Mouse (Mus musculus): Measurements from ENCODE around the gene Olfr690. TPM values are rescaled to one million over a fixed set of nuclear protein-coding genes. Genes with fewer than 3 reads are reported as not detected.

Olfr690 gene
- polyA plus RNA-seq, 1 experiment from 2014 or later = not detected

DNA sequence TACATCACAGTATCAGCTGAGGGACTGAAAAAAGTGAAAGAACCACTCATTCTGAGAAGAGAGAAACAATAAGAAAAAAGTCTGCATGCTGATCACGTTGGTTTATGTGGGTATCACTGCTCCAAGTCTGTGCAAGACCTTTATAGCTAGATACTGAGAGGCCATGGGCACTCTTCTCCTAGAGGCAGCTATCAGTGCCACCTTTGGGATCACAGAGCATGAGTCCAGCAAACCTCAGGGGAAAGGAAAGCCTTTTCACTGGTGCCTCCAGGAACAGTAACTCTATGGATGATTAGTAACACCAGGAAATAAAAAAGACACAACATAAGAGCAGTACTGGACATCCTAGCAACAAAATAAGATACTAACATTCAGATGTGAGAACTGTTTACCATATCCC lies 8.3 kb upstream of the Olfr690 start, which contains the start of gene Olfr691:
Olfr691 (minus strand) TSS at position 101 of the 400 bp plus-strand sequence.
- Histone ChIP-seq H3K4me2 (replicated peaks) (no peak within 1 kb of the TSS), H3K36me3 (no peaks in the 10 kb centered on the region), H3K27me3 (replicated peaks) (no peaks in the 10 kb centered on the region), H3K4me1 (replicated peaks) (no peaks in the 10 kb centered on the region), H3K27ac (no peak within 1 kb of the TSS), H3K9me3 (no peaks in the 10 kb centered on the region), H3K4me3 (replicated peaks) (no peak within 1 kb of the TSS), H3K9ac (no peak within 1 kb of the TSS)
- 45% methylated on average over 1 of the region's 1 CpGs for WGBS
- no peak for ATAC-seq

DNA sequence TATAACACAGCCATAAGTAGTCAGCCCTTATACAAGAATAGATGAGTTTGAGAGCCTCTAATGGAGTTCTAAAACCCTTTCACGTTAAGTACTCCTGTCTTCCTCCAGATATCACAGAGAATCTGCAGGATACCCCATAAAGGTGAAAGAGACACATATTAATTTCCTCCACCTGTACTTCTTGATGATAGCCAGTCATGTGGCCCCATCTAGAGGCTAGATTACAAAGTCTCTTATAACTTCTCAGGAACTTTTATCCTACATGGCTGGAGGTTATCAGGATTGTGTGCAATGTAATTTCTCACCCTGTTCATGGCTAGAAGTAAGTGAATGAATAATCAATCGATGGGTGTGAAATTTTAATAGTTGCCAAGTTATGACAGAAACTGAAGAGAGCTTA lies 8.6 kb downstream of the Olfr690 start:
- Histone ChIP-seq H3K27me3 (replicated peaks) (no peaks in the 10 kb centered on the region), H3K4me1 (replicated peaks) (no peaks in the 10 kb centered on the region), H3K9ac (no peak overlapping the region), H3K36me3 (no peaks in the 10 kb centered on the region), H3K27ac (no peak overlapping the region), H3K4me2 (replicated peaks) (no peak overlapping the region), H3K9me3 (no peaks in the 10 kb centered on the region), H3K4me3 (replicated peaks) (no peak overlapping the region)
- 65% methylated on average over 2 of the region's 2 CpGs for WGBS
- no peak for ATAC-seq

DNA sequence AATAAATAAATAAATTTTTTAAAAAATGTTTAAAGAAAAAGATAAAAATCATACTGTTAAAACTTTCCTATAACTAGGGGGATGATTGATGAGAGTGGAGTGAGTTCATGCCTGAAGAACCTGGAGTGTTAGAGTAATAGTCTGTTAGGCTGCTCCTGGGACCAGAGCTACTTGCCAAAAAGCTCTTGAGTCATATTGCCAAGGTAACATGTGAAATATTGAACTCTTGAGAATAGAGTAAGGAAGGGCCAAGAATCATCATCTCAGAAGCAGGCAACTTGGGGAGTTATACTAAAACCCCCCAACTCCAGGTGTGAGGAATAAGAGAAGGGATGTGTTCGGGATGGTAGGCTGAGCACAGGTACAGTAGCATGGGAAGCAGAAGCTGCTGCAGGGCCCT lies 23.0 kb downstream of the Olfr690 start, which contains the start of gene Olfr689:
Olfr689 (plus strand) TSS at position 301 of the 400 bp plus-strand sequence.
- ATAC-seq = no peak
- Histone ChIP-seq H3K4me1 (replicated peaks) (no peaks in the 10 kb centered on the region), H3K4me2 (replicated peaks) (no peak within 1 kb of the TSS), H3K9ac (no peak within 1 kb of the TSS), H3K27me3 (replicated peaks) (no peaks in the 10 kb centered on the region), H3K4me3 (replicated peaks) (no peak within 1 kb of the TSS), H3K9me3 (no peaks in the 10 kb centered on the region), H3K27ac (no peak within 1 kb of the TSS), H3K36me3 (no peaks in the 10 kb centered on the region)
- WGBS = 86% methylated on average over 1 of the region's 1 CpGs

DNA sequence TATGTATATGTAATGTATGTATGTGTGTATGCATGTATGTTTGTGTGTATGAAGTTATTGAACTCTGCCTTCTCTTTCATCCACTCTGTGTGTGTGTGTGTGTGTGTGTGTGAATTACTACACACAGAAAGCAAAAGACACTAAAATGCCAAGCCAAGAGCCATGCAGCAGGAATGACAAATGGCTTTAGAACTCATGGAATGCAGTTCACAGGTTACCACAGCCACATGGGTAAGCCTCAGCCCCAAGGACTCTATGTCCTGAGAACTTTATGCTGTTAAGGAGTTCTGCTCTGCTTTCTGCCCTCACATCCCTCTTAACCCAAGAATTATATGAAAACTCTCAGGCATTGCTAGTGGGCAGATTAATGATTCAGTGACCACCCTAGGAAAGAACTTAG lies 43.9 kb downstream of the Olfr690 start:
- Histone ChIP-seq H3K36me3 (no peaks in the 10 kb centered on the region), H3K27me3 (replicated peaks) (no peaks in the 10 kb centered on the region), H3K9me3 (no peaks in the 10 kb centered on the region), H3K27ac (no peak overlapping the region), H3K4me2 (replicated peaks) (no peak overlapping the region), H3K4me1 (replicated peaks) (no peaks in the 10 kb centered on the region), H3K4me3 (replicated peaks) (no peak overlapping the region), H3K9ac (no peak overlapping the region)
- ATAC-seq = no peak

DNA sequence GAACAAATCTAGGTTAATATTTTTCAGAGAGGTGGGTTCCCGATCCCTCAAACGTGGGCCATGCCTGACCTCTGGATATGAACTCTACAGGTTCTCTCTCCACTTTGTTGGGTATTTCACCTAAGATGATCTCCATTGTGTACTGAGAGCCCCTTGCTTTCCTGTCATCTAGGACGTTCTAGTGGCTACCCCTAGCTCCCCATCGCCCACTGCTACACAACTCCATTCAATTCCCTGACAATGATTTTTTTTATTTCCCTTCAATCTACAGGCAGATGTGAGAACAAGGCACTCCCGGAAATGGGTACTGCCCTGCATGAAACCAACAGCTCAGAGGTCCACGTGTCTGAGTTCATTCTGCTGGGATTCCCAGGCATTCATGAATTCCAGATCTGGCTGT lies 46.1 kb downstream of the Olfr690 start, which contains the start of gene Olfr688:
Olfr688 (plus strand) TSS at position 301 of the 400 bp plus-strand sequence.
- ATAC-seq = no peak
- H3K27ac ChIP-seq = no peak within 1 kb of the TSS
- no peak within 1 kb of the TSS for H3K4me3 ChIP-seq (replicated peaks)
- H3K27me3 ChIP-seq (replicated peaks) = no peaks in the 10 kb centered on the region
- 75% methylated on average over 6 of the region's 6 CpGs for WGBS
- H3K4me2 ChIP-seq (replicated peaks) = no peak within 1 kb of the TSS
- no peaks in the 10 kb centered on the region for H3K9me3 ChIP-seq
- no peak within 1 kb of the TSS for H3K9ac ChIP-seq
- H3K4me1 ChIP-seq (replicated peaks) = no peaks in the 10 kb centered on the region
- no peaks in the 10 kb centered on the region for H3K36me3 ChIP-seq

Other genes starting within 250 kb of the Olfr690 start
- not detected in 2 replicates for gene Olfr680-ps1, start 241.3 kb downstream of the Olfr690 start, polyA plus RNA-seq (2015; fragmentation: Nextera tagmentation; extraction: Ambion mirVana)
- not detected in 2 replicates for gene Olfr681, start 217.3 kb downstream of the Olfr690 start, polyA plus RNA-seq (2015; fragmentation: Nextera tagmentation; extraction: Ambion mirVana)
- gene Olfr683, start 187.1 kb downstream of the Olfr690 start, polyA plus RNA-seq (2015; fragmentation: Nextera tagmentation; extraction: Ambion mirVana) = not detected in 2 replicates
- not detected in 2 replicates for gene Olfr684, start 170.5 kb downstream of the Olfr690 start, polyA plus RNA-seq (2015; fragmentation: Nextera tagmentation; extraction: Ambion mirVana)
- gene Olfr685, start 148.1 kb downstream of the Olfr690 start, polyA plus RNA-seq (2015; fragmentation: Nextera tagmentation; extraction: Ambion mirVana) = not detected in 2 replicates
- not detected in 2 replicates for gene Olfr686, start 126.6 kb downstream of the Olfr690 start, polyA plus RNA-seq (2015; fragmentation: Nextera tagmentation; extraction: Ambion mirVana)
- gene Olfr688, start 46.0 kb downstream of the Olfr690 start, polyA plus RNA-seq (2015; fragmentation: Nextera tagmentation; extraction: Ambion mirVana) = not detected in 2 replicates
- gene Olfr689, start 22.9 kb downstream of the Olfr690 start, polyA plus RNA-seq (2015; fragmentation: Nextera tagmentation; extraction: Ambion mirVana) = not detected in 2 replicates
- not detected in 2 replicates for gene Olfr691, start 8.2 kb upstream of the Olfr690 start, polyA plus RNA-seq (2015; fragmentation: Nextera tagmentation; extraction: Ambion mirVana)
- not detected in 2 replicates for gene Olfr692, start 34.1 kb upstream of the Olfr690 start, polyA plus RNA-seq (2015; fragmentation: Nextera tagmentation; extraction: Ambion mirVana)
- not detected in 2 replicates for gene Gm5901, start 40.9 kb upstream of the Olfr690 start, polyA plus RNA-seq (2015; fragmentation: Nextera tagmentation; extraction: Ambion mirVana)
- 39.6 and 45.9 TPM in 2 replicates for gene Fam160a2, start 66.0 kb upstream of the Olfr690 start, polyA plus RNA-seq (2015; fragmentation: Nextera tagmentation; extraction: Ambion mirVana)
- not detected in 2 replicates for gene Cnga4, start 70.5 kb upstream of the Olfr690 start, polyA plus RNA-seq (2015; fragmentation: Nextera tagmentation; extraction: Ambion mirVana)
- 0.08 and 0.24 TPM in 2 replicates for gene Cckbr, start 91.6 kb upstream of the Olfr690 start, polyA plus RNA-seq (2015; fragmentation: Nextera tagmentation; extraction: Ambion mirVana)
- 93.1 and 95.0 TPM in 2 replicates for gene Cavin3, start 148.2 kb upstream of the Olfr690 start, polyA plus RNA-seq (2015; fragmentation: Nextera tagmentation; extraction: Ambion mirVana)
- gene Smpd1, start 220.3 kb upstream of the Olfr690 start, polyA plus RNA-seq (2015; fragmentation: Nextera tagmentation; extraction: Ambion mirVana) = 29.0 and 29.4 TPM in 2 replicates
- gene Apbb1, start 247.5 kb upstream of the Olfr690 start, polyA plus RNA-seq (2015; fragmentation: Nextera tagmentation; extraction: Ambion mirVana) = 36.6 and 37.8 TPM in 2 replicates

Data from intestine, embryonic 15.5 days (tissue).